Mouse (Mus musculus) liver, adult 2 months (tissue): ENCODE results near the gene Rnft2. TPM values are rescaled to one million over a fixed set of nuclear protein-coding genes. Genes with fewer than 3 reads are reported as not detected.

Source experiments
- DNase-seq: peaks from one replicate; pipeline ENCODE4 v3.0.0-alpha.2; 2011; ENCODE audit warnings: low read depth, low spot score; ENCODE audit errors: extremely low read depth
- H3K27ac ChIP-seq: fragments of 200-500 bp; replicated peaks from 2 replicates; pipeline ENCODE4 v1.5.1; 2012; ENCODE audit warnings: low read depth, mild to moderate bottlenecking, control low read depth, inconsistent platforms, low read length; ENCODE audit not compliant: insufficient read depth
- H3K27me3 ChIP-seq: fragments of 200-500 bp; 2 replicates; pipeline ENCODE4 v1.6.1; 2012; ENCODE audit warnings: mild to moderate bottlenecking, moderate library complexity, low read length, inconsistent platforms; ENCODE audit not compliant: control insufficient read depth, insufficient read depth
- H3K36me3 ChIP-seq: fragments of 200-500 bp; 2 replicates; pipeline ENCODE4 v1.6.1; 2012; ENCODE audit warnings: low read length, inconsistent platforms; ENCODE audit not compliant: control insufficient read depth, insufficient read depth
- H3K4me1 ChIP-seq: fragments of 200-500 bp; 2 replicates; pipeline ENCODE4 v1.6.1; 2011; ENCODE audit warnings: low read length; ENCODE audit not compliant: control insufficient read depth, insufficient read depth
- H3K4me3 ChIP-seq: fragments of 200-500 bp; 2 replicates; pipeline ENCODE4 v1.5.1; 2011; ENCODE audit warnings: low read depth, mild to moderate bottlenecking, control low read depth, low read length, moderate library complexity; ENCODE audit not compliant: insufficient read depth
- H3K79me2 ChIP-seq: fragments of 200-500 bp; 2 replicates; pipeline ENCODE4 v1.6.1; 2012; ENCODE audit warnings: inconsistent platforms, mild to moderate bottlenecking, low read length, moderate library complexity; ENCODE audit not compliant: control insufficient read depth, insufficient read depth
- H3K9ac ChIP-seq: fragments of 200-500 bp; 2 replicates; pipeline ENCODE4 v1.6.1; 2012; ENCODE audit warnings: low read depth, mild to moderate bottlenecking, control low read depth, inconsistent platforms, low read length
- CTCF ChIP-seq: fragments of 200-500 bp; IDR thresholded peaks from 2 replicates; pipeline ENCODE4 v1.5.1; 2011; ENCODE audit warnings: low read depth, low read length, control low read depth
- POLR2A ChIP-seq: fragments of 200-500 bp; IDR thresholded peaks from 2 replicates; pipeline ENCODE4 v1.6.1; 2011; ENCODE audit warnings: low read length, control low read depth; ENCODE audit not compliant: insufficient read depth; ENCODE audit errors: extremely low read depth
- WGBS: fragments of 180-500 bp; shearing (Covaris S2); methylation state at CpG from one replicate; pipeline ENCODE4 v1.1.7; 2018; 5-methylcytosine and 5-hydroxymethylcytosine counted together
- polyA plus RNA-seq: library from polyadenylated mRNA; depleted of rRNA; stranded (reverse); fragments of >200 nt; gene quantifications from 2 replicates; pipeline ENCODE4 v1.2.3, GENCODE M21; 2012; rRNA removed
- total RNA-seq: library from RNA; depleted of rRNA; stranded (reverse); fragments of >200 nt; gene quantifications from 2 replicates; pipeline ENCODE4 v1.2.3, GENCODE M21; 2014; rRNA removed

Rnft2 gene
- total and polyA plus RNA-seq, 2 experiments = 0.26 to 1.2 TPM

DNA sequence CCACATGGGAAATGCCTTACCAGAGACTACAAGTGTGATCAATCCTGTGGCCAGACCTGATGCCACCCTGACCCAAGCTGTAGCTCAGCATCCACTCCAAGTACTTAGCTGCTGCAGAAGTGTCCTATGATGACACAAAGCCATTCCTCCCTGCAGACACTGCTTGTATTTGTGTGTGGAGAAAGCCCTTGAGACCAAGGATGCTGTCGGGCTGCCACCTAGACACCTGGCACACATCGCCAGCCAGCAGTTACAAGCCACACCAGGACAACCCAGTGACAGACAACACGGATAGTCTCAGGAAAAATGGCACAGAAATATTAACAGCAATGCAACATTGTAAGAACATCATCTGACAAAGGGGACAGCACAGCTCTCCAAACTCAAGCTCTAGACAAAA lies 99.5 kb downstream of the Rnft2 start:
- WGBS = 92% methylated on average over 3 of the region's 3 CpGs
- Histone ChIP-seq H3K9ac (no peak overlapping the region), H3K4me3 (no peak overlapping the region), H3K36me3 (peaks cover 5% of the 10 kb centered on the region; the same call in 1 of the 2 replicates), H3K4me1 (no peaks in the 10 kb centered on the region; the same call in 1 of the 2 replicates), H3K27ac (no peak overlapping the region), H3K27me3 (no peaks in the 10 kb centered on the region), H3K79me2 (peaks cover 42% of the 10 kb centered on the region)
- DNase-seq = no peak
- TF ChIP-seq POLR2A (no peak), CTCF (no peak)

DNA sequence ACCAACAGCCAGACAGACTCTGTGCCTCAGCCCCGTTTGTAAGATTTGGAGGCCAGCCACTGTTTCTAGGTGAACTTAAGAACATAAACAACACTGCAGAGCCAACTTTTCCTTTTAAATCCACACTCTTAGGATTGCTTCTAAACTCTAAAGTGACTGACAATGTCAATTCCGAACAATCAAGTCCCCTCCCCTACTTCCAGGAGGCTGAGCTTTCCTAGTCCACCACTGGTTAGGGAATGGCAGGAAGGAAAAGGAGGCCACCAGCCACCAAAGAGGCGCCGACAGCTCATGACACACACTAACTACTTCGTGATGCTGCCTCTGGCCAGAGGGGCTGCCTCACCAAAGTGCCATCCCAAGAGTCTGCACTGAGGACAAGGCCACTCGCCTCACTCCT lies 100.1 kb downstream of the Rnft2 start:
- H3K36me3 ChIP-seq = peaks cover 5% of the 10 kb centered on the region; the same call in 1 of the 2 replicates
- H3K4me1 ChIP-seq = no peaks in the 10 kb centered on the region; the same call in 1 of the 2 replicates
- H3K79me2 ChIP-seq = peaks cover 38% of the 10 kb centered on the region
- no peak for TF ChIP-seq POLR2A
- TF ChIP-seq CTCF = no peak
- H3K27me3 ChIP-seq = no peaks in the 10 kb centered on the region
- no peak overlapping the region for H3K9ac ChIP-seq
- H3K27ac ChIP-seq = no peak overlapping the region
- 67% methylated on average over 6 of the region's 6 CpGs for WGBS
- no peak overlapping the region for H3K4me3 ChIP-seq
- no peak for DNase-seq

DNA sequence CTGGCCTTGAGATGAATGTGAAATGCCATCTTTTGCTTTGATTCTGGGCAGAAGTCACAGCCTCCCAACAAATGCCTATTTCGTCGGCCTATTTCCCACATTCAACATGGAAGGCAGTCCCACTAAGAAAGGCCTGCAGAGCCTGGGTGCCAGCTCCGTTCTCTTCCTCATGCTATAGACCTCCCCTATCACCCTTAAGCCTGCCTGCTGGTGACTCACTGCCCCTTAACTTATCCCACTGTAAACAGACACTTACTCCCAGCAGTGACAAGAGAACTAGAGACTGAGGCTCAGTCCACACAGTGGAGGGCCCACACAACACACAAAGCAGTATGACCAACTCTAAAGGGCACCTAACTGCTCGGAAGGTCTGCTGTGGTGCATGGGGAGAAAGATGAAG lies 100.6 kb downstream of the Rnft2 start:
- Histone ChIP-seq H3K36me3 (peaks cover 5% of the 10 kb centered on the region; the same call in 1 of the 2 replicates), H3K9ac (no peak overlapping the region), H3K4me3 (no peak overlapping the region), H3K79me2 (peaks cover 34% of the 10 kb centered on the region), H3K4me1 (no peaks in the 10 kb centered on the region; the same call in 1 of the 2 replicates), H3K27ac (no peak overlapping the region), H3K27me3 (no peaks in the 10 kb centered on the region)
- DNase-seq = no peak
- no peak for TF ChIP-seq POLR2A
- TF ChIP-seq CTCF = no peak
- 89% methylated on average over 4 of the region's 4 CpGs for WGBS

DNA sequence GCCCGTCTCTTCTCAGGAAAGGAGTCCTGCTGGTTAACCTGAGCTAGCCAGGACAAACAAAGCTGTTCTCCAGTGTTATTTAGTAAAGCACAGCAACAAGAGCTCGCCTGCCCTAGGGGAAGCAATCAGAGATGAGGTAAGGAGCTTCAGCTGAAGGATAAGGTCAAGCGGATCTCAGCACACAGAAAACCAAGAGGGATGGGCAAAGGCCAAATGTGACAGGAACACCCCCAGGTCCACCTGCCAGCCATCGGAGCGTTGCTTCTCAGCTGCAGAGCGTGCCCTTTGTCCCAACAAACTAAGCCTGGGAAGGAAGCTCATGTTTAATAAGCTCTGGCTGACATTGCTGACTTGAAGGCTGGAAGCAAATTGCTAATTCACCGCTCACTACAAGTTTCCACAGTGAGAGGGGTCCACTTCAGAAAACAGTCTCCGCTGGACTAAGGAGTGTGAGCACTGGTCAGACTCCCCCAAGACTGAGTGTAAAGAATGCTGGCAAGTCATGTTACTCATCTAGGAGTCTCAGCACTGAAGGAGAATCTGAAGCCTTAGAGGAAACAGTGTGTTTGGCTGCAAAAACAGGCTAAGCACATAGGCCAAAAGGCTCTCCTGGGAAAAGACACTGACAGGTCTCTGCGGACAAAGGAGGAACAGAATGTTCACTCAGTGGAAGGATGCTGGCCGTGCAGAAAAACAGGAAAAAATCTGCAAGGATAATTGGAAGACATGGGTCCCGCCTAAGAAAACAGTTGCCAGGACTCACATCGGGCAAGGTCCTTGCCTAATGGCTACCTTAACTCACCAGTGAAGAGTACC lies 101.5 kb downstream of the Rnft2 start:
- H3K79me2 ChIP-seq = peaks cover 32% of the 10 kb centered on the region
- peaks cover 5% of the 10 kb centered on the region; the same call in 1 of the 2 replicates for H3K36me3 ChIP-seq
- H3K9ac ChIP-seq = no peak overlapping the region
- DNase-seq = peak; percentile 20
- TF ChIP-seq CTCF = no peak
- TF ChIP-seq POLR2A = no peak
- no peak overlapping the region for H3K27ac ChIP-seq
- no peaks in the 10 kb centered on the region for H3K27me3 ChIP-seq
- no peaks in the 10 kb centered on the region; the same call in 1 of the 2 replicates for H3K4me1 ChIP-seq
- no peak overlapping the region for H3K4me3 ChIP-seq
- 69% methylated on average over 12 of the region's 12 CpGs for WGBS

DNA sequence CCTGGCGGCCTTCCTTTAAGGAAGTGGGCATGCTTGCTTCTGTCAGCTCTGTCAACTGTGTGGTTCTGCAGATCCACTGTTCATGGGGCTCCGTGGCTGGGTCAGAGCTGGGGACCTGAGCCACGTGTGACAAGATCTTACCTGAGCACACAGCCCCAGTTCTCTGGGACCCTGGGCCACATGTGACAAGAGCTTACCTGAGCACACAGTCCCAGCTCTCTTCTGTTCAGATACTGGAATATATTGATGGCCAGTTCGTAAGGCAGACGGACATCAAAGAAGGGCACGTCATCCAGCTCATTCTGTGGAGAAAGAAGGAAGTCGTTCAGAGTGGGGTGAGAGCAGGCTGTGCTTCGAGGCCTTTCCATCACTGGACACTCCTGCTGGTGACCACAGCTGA lies 102.4 kb downstream of the Rnft2 start:
- no peak overlapping the region for H3K4me3 ChIP-seq
- H3K36me3 ChIP-seq = peaks cover 5% of the 10 kb centered on the region; the same call in 1 of the 2 replicates
- H3K4me1 ChIP-seq = no peaks in the 10 kb centered on the region; the same call in 1 of the 2 replicates
- H3K27me3 ChIP-seq = no peaks in the 10 kb centered on the region
- TF ChIP-seq POLR2A (no peak), CTCF (no peak)
- no peak overlapping the region for H3K9ac ChIP-seq
- peaks cover 28% of the 10 kb centered on the region for H3K79me2 ChIP-seq
- no peak overlapping the region for H3K27ac ChIP-seq
- no peak for DNase-seq
- WGBS = 92% methylated on average over 8 of the region's 8 CpGs

Other genes starting within 250 kb of the Rnft2 start
- gene Tesc, start 217.4 kb downstream of the Rnft2 start, total RNA-seq = 0.18 and 0.94 TPM in 2 replicates
- 0.35 and 0.41 TPM in 2 replicates for gene Tesc, start 217.4 kb downstream of the Rnft2 start, polyA plus RNA-seq
- gene Fbxw8, start 89.7 kb downstream of the Rnft2 start, total RNA-seq = 15.9 and 18.4 TPM in 2 replicates
- gene Fbxw8, start 89.7 kb downstream of the Rnft2 start, polyA plus RNA-seq = 31.7 and 33.8 TPM in 2 replicates
- 0.07 and 0.09 TPM in 2 replicates for gene Hrk, start 80.5 kb downstream of the Rnft2 start, total RNA-seq
- gene Hrk, start 80.5 kb downstream of the Rnft2 start, polyA plus RNA-seq = 0.02 and 0.05 TPM in 2 replicates
- gene 2410131K14Rik, start 111 bp upstream of the Rnft2 start, total RNA-seq = 3.0 and 3.2 TPM in 2 replicates
- gene 2410131K14Rik, start 111 bp upstream of the Rnft2 start, polyA plus RNA-seq = 3.9 and 5.0 TPM in 2 replicates